ENCODE assay signal across 20 mouse cellular contexts in the genomic region with DNA sequence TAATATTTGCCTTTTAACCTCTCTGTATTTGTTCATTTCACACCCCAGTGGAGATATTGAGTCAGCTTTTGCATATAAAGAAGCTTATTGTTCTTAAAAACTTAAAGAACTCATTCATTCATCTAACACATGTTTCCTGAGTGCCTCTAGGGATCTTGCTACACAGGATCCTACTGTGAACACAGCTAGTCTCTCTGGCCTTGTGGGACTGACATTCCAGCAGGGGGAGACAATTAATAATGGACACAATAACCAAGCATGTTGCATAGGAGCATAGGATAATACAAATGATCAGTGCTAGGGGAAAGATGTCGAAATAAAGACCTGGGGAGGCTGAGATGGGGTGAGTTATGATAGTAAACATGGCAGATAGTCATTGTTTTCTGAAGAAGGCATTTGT. TPM values are rescaled to one million over a fixed set of nuclear protein-coding genes. Genes with fewer than 3 reads are reported as not detected.
DNase-seq lines count a peak whose midpoint lies in the region; ATAC-seq and TF ChIP-seq lines count a peak whose summit lies in the region.
"Had no signal": no experiment of that assay in that cellular context is flagged by ENCODE, and none has a peak within 500 bp of the region (broad histone marks: within the 10 kb centered on the region; RNA-seq: fewer than 3 reads in every experiment).

No protein-coding gene starts in this region.

- no peak overlapping the region for H3K4me3 ChIP-seq in heart, embryonic 12.5 days
- H3K4me3 ChIP-seq in liver, postnatal 0 days (ENCODE audit: low read depth, low read length): no peak overlapping the region
- no peak overlapping the region for H3K4me3 ChIP-seq in liver, embryonic 11.5 days (ENCODE audit: low read depth, low read length)
- H3K4me3 ChIP-seq: embryonic facial prominence, embryonic 10.5 days; limb, embryonic 15.5 days; neural tube, embryonic 12.5 days had no signal

- peak; percentile 33 for DNase-seq in heart, postnatal 4 days
- no peak for DNase-seq in liver, postnatal 0 days
- no peak for DNase-seq in liver, embryonic 11.5 days (ENCODE audit: low spot score)
- DNase-seq in NIH3T3 (ENCODE audit: low read depth): peak; percentile 37
- DNase-seq in splenic B cell, adult 2 months (ENCODE audit: low read depth, low spot score): peak; percentile 3
- DNase-seq: cerebellum, adult 9-11 months; heart, postnatal 14 days; kidney, adult 2 months; kidney, postnatal 36 days; lung, postnatal 10 days; thymus, postnatal 14 days had no signal

- H3K9ac ChIP-seq in heart, embryonic 12.5 days: no peak overlapping the region
- H3K9ac ChIP-seq in liver, postnatal 0 days (replicated peaks): no peak overlapping the region
- H3K9ac ChIP-seq in liver, embryonic 11.5 days (ENCODE audit: low read depth, low read length): no peak overlapping the region
- H3K9ac ChIP-seq: limb, embryonic 15.5 days; neural tube, embryonic 12.5 days had no signal

- no peaks in the 10 kb centered on the region for H3K36me3 ChIP-seq in heart, embryonic 12.5 days
- no peaks in the 10 kb centered on the region for H3K36me3 ChIP-seq in liver, postnatal 0 days (replicated peaks; ENCODE audit: insufficient read depth, low read length)
- no peaks in the 10 kb centered on the region for H3K36me3 ChIP-seq in liver, embryonic 11.5 days (ENCODE audit: control insufficient read depth, insufficient read depth, low read length)
- no peaks in the 10 kb centered on the region for H3K36me3 ChIP-seq in splenic B cell, adult 2 months (ENCODE audit: control insufficient read depth, insufficient read depth, low read length, poor library complexity, severe bottlenecking)
- H3K36me3 ChIP-seq: embryonic facial prominence, embryonic 10.5 days; limb, embryonic 15.5 days; neural tube, embryonic 12.5 days had no signal

- no peak for ATAC-seq in heart, embryonic 12.5 days (ENCODE audit: insufficient number of reproducible peaks, low FRiP score)
- no peak for ATAC-seq in liver, postnatal 0 days
- no peak for ATAC-seq in liver, embryonic 11.5 days (replicated peaks; ENCODE audit: low FRiP score)
- ATAC-seq in granulocyte monocyte progenitor cell, adult 5-6 weeks (replicated peaks; ENCODE audit: poor library complexity, severe bottlenecking): no peak
- ATAC-seq: activated CD4-positive, CD25-positive, alpha-beta regulatory T cell, adult 4 months; forebrain, embryonic 14.5 days; hindbrain, embryonic 16.5 days; Patski had no signal

- no peak overlapping the region for H3K27ac ChIP-seq in heart, embryonic 12.5 days (ENCODE audit: poor library complexity, severe bottlenecking)
- no peak overlapping the region for H3K27ac ChIP-seq in liver, postnatal 0 days (ENCODE audit: low read depth)
- no peak overlapping the region for H3K27ac ChIP-seq in liver, embryonic 11.5 days (ENCODE audit: low read depth, low read length)
- H3K27ac ChIP-seq: embryonic facial prominence, embryonic 10.5 days; limb, embryonic 15.5 days; neural tube, embryonic 12.5 days had no signal

- H3K4me1 ChIP-seq in heart, embryonic 12.5 days (replicated peaks): 0 out of 2 replicates have a peak, but pooled peaks cover 4% of the 10 kb centered on the region
- H3K4me1 ChIP-seq in liver, postnatal 0 days (ENCODE audit: insufficient read depth): no peaks in the 10 kb centered on the region
- H3K4me1 ChIP-seq in liver, embryonic 11.5 days (replicated peaks; ENCODE audit: control insufficient read depth, insufficient read depth, low read length): no peaks in the 10 kb centered on the region
- H3K4me1 ChIP-seq: embryonic facial prominence, embryonic 10.5 days; limb, embryonic 15.5 days; neural tube, embryonic 12.5 days had no signal

- WGBS in heart, embryonic 12.5 days: 66% methylated on average over 1 of the region's 1 CpGs
- WGBS in liver, postnatal 0 days (ENCODE audit: insufficient replicate concordance): 64% methylated on average over 1 of the region's 1 CpGs
- WGBS in liver, embryonic 11.5 days: 72% methylated on average over 1 of the region's 1 CpGs

- no peaks in the 10 kb centered on the region for H3K27me3 ChIP-seq in heart, embryonic 12.5 days (replicated peaks)
- no peaks in the 10 kb centered on the region for H3K27me3 ChIP-seq in liver, postnatal 0 days (ENCODE audit: insufficient read depth, low read length)
- no peaks in the 10 kb centered on the region for H3K27me3 ChIP-seq in liver, embryonic 11.5 days (replicated peaks; ENCODE audit: control insufficient read depth, insufficient read depth, low read length)
- H3K27me3 ChIP-seq in splenic B cell, adult 2 months (ENCODE audit: control insufficient read depth, insufficient read depth, low read length, poor library complexity, severe bottlenecking): no peaks in the 10 kb centered on the region
- H3K27me3 ChIP-seq: limb, embryonic 15.5 days; neural tube, embryonic 12.5 days; Patski had no signal

- peak; percentile 46 for TF ChIP-seq CTCF in liver, postnatal 0 days (IDR thresholded peaks at IDR 0.05; ENCODE audit: low read depth)

- TF ChIP-seq EP300 in liver, postnatal 0 days (IDR thresholded peaks at IDR 0.05; ENCODE audit: low read depth): no peak

- H3K9me3 ChIP-seq in heart, embryonic 12.5 days (replicated peaks): no peaks in the 10 kb centered on the region
- no peaks in the 10 kb centered on the region for H3K9me3 ChIP-seq in liver, postnatal 0 days (ENCODE audit: low read length)
- no peaks in the 10 kb centered on the region for H3K9me3 ChIP-seq in liver, embryonic 11.5 days (ENCODE audit: control insufficient read depth, low read length)
- H3K9me3 ChIP-seq: embryonic facial prominence, embryonic 10.5 days; limb, embryonic 15.5 days; neural tube, embryonic 12.5 days had no signal

- H3K4me2 ChIP-seq in heart, embryonic 12.5 days: no peak overlapping the region
- no peak overlapping the region for H3K4me2 ChIP-seq in liver, postnatal 0 days (ENCODE audit: low read depth, low read length)
- H3K4me2 ChIP-seq in liver, embryonic 11.5 days: no peak overlapping the region
- H3K4me2 ChIP-seq: limb, embryonic 15.5 days; neural tube, embryonic 12.5 days had no signal

RNA-seq across cellular contexts. Expression of gene Mtx3, which starts 22.1 kb away (rescaled TPM):
- 10 to 100 TPM; 15.1 to 15.9 TPM for total RNA-seq in heart, postnatal 4 days (2021)
- 2.7 and 3.1 TPM in 2 replicates for polyA plus RNA-seq in heart, embryonic 12.5 days (2016; fragmentation: Nextera tagmentation; extraction: Ambion mirVana)
- polyA plus RNA-seq in liver, postnatal 0 days (2015; fragmentation: Nextera tagmentation; extraction: Ambion mirVana): 0.77 and 0.81 TPM in 2 replicates
- polyA plus RNA-seq in liver, embryonic 11.5 days (2014; fragmentation: Nextera tagmentation; extraction: Ambion mirVana): 2.8 and 3.2 TPM in 2 replicates
- 8.9 and 20.5 TPM in 2 replicates for total RNA-seq in granulocyte monocyte progenitor cell, adult 5-6 weeks (2014; fragmentation: Nextera tagmentation)
- 6.5 and 11.1 TPM in 2 replicates for total RNA-seq in granulocyte monocyte progenitor cell, adult 5-6 weeks (2017)

Comparison
In these comparisons a context has a peak if more than half of its experiments do, and no peak if none do; other contexts are left out.
1. DNase-seq: peak in heart, postnatal 4 days (single experiment), NIH3T3 (single experiment) and splenic B cell, adult 2 months (single experiment); none in liver, postnatal 0 days (single experiment) and liver, embryonic 11.5 days (single experiment).